Mouse (Mus musculus): ENCODE measurements around the gene Gm26657. TPM values are rescaled to one million over a fixed set of nuclear protein-coding genes. Genes with fewer than 3 reads are reported as not detected.

Gm26657 gene
- not detected in 2 replicates for polyA plus RNA-seq (2015; fragmentation: Nextera tagmentation; extraction: Ambion mirVana)

GRCm38 (mm10) chr4:56740020-56740485 lies at the start of gene Gm26657:
Gm26657 (plus strand) TSS chr4:56740070.

GRCm38 (mm10) chr4:56741041-56741493 lies 1.2 kb downstream of the Gm26657 start, which contains the start of gene Actl7b:
Actl7b (minus strand) TSS chr4:56741443.

GRCm38 (mm10) chr4:56743363-56744195 lies 3.7 kb downstream of the Gm26657 start, which contains the start of gene Actl7a:
Actl7a (plus strand) TSS chr4:56743413.

Other genes starting within 250 kb of the Gm26657 start
- gene Actl7b, start 1.4 kb downstream of the Gm26657 start, polyA plus RNA-seq (2015; fragmentation: Nextera tagmentation; extraction: Ambion mirVana), result not detected in 2 replicates
- gene Actl7a, start 3.3 kb downstream of the Gm26657 start, polyA plus RNA-seq (2015; fragmentation: Nextera tagmentation; extraction: Ambion mirVana), result not detected in 2 replicates
- gene Elp1, start 62.3 kb downstream of the Gm26657 start, polyA plus RNA-seq (2015; fragmentation: Nextera tagmentation; extraction: Ambion mirVana), result 12.6 and 13.7 TPM in 2 replicates
- gene Fam206a, start 62.3 kb downstream of the Gm26657 start, polyA plus RNA-seq (2015; fragmentation: Nextera tagmentation; extraction: Ambion mirVana), result 6.3 and 6.9 TPM in 2 replicates
- gene Ctnnal1, start 125.1 kb downstream of the Gm26657 start, polyA plus RNA-seq (2015; fragmentation: Nextera tagmentation; extraction: Ambion mirVana), result 22.8 and 29.1 TPM in 2 replicates
- gene Tmem245, start 207.4 kb downstream of the Gm26657 start, polyA plus RNA-seq (2015; fragmentation: Nextera tagmentation; extraction: Ambion mirVana), result 12.8 and 16.3 TPM in 2 replicates

Measured in urinary bladder, postnatal 0 days (tissue).